Mouse (Mus musculus) urinary bladder, postnatal 25 days (tissue): ENCODE data around the gene Gm27179.
"Not testable (repeated sequence)": the region's sequence is repeated elsewhere in the genome, so short reads cannot be mapped to it uniquely, and the experiment has no call there.

Experiments used
- DNase-seq: peaks from one replicate; pipeline ENCODE4 v3.0.0; 2022; ENCODE audit warnings: low spot score

Gm27179 gene

DNA sequence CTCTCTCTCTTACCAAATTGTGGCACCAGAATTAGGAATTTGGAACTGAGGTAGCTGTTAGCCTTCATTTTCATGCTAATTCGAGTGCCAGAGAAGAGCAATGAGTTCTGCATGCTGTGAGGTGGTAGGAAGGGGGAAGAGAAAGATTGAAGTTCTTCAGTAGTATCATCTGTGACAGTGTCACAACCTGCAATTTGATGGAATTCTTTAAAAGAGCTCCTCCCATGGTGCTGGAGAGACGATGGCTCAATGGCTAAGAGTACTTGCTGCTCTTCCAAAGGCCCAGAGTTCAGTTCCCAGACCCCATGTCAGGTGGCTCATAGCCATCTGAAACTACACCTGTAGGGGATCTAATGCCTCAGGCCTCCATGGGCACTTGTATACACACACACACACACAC lies at the start of gene Gm27179:
Gm27179 (minus strand) TSS at position 101 of the 400 bp plus-strand sequence.
- not testable (repeated sequence) for DNase-seq

- not testable (repeated sequence) for DNase-seq
These were observed 45.2 kb upstream of the Gm27179 start for GRCm38 (mm10) chr14:69557550-69557949.

DNA sequence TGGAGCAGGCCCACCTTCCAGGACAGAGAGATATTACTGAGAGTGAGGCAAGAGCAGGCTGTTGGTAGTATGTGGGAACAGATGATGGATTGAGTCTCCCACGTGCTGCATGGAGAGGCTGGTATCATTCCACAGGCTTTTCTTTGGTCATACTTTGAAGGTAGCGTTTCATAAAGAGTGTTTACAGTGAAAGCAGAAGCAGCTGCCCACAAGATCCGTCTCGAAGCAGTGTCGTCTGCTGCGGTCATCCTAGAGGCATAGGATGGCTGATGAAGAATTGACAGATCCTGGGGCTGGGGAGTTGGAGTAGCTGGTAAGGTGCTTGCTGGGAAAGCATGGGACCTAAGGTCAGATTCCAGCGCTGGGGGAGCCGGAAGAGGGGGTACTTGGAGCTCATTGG lies 44.5 kb upstream of the Gm27179 start:
- not testable (repeated sequence) for DNase-seq

GRCm38 (mm10) chr14:69555110-69555831 lies 42.9 kb upstream of the Gm27179 start, which contains the start of gene Entpd4b:
Entpd4b (plus strand) TSS chr14:69555424.
- DNase-seq = not testable (repeated sequence)

GRCm38 (mm10) chr14:69547310-69547709 lies 35.0 kb upstream of the Gm27179 start:
- not testable (repeated sequence) for DNase-seq

DNA sequence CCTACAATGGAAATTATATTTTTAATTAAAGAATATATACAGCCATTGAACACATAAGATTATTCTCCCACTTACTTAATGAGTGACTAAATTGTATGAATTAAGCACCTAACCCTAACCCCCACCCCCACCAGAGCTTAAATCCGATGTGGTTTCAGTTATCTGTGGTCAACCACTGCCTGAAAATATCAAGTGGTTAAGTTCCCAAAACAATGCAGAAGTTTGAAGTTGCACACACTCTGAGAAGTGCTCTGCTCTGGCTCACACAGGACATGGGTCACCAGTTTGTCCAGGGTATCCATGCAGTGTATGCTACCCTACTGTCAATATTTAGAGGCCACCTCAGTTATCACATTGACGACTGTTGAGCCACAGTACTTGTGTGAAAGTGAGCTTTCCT lies 32.7 kb upstream of the Gm27179 start:
- not testable (repeated sequence) for DNase-seq

DNA sequence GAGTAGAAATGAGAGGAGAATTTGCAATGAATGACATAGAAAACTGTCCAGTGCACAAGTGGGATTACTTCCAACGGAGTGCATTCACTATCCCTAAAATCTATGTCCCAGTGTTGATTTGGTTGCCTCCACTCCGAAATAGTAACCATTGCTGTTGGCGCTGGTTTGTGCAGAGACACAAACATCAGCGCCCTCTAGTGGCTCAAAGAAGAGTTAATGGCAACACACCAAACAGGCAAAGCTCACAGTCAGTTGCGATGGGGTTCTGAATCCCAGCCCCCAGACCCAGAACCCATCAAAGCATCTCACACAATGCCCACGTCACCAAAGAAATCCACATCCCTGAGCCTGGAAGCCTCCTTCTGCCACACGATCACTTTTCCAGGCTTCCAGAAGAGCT lies 31.7 kb upstream of the Gm27179 start:
- DNase-seq = not testable (repeated sequence)

GRCm38 (mm10) chr14:69542695-69543094 lies 30.3 kb upstream of the Gm27179 start:
- not testable (repeated sequence) for DNase-seq

- DNase-seq = not testable (repeated sequence)
These were observed 27.8 kb upstream of the Gm27179 start for GRCm38 (mm10) chr14:69540113-69540512.

DNA sequence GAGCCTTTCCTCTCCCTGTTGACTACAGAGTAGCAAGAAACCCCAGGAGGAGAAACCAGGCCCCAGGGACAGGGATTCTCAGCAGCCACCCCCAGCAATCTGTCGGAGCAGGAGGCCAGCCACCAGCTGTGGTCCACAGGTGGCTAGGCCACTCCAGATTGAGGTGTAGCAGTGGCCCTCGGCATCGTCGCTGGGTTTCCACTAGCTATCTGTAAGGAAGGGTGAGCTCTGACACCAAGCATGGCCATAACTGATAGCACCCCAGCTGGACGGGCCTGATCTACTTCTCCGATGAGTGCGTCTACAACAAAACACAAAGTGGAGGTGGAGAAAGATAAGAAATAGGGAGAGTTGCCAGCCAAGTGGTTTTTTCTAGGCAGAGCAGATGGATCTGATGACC lies 24.2 kb upstream of the Gm27179 start:
- DNase-seq = not testable (repeated sequence)

DNA sequence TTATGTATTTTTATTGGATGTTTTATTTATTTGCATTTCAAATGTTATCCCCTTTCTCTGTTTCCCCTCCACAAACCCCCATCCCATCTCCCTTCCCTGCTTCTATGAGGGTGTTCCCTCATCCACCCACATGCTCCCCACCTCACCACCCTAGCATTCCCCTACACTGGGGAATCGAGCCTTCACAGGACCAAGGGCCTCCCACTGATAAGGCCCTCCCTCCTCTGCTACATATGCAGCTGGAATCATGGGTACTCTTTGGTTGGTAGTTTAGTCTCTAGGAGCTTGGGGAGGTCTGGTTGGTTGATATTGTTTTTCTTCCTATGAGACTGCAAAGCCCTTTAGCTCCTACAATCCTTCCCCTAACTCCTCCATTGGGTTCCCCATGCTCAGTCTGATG lies 13.9 kb upstream of the Gm27179 start:
- DNase-seq = not testable (repeated sequence)

DNA sequence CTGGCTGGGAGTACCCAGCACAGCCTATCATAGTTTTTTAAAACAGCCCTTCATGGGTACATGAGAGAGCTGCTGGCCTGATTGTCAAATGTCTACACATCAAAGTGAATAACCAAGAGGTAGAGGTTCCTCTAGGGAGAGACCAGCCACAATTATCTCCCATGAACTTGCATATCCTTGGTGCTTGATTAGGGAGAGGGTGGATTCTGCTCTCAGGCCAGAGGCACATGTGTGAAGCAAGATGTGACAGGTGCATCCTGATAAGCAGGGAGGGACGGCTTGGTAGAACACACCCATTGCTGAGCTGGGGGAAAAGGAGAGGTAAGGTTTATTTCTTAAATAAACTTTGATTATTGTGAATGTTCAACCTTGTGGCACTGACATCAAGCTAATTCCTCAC lies 10.7 kb upstream of the Gm27179 start:
- not testable (repeated sequence) for DNase-seq

DNA sequence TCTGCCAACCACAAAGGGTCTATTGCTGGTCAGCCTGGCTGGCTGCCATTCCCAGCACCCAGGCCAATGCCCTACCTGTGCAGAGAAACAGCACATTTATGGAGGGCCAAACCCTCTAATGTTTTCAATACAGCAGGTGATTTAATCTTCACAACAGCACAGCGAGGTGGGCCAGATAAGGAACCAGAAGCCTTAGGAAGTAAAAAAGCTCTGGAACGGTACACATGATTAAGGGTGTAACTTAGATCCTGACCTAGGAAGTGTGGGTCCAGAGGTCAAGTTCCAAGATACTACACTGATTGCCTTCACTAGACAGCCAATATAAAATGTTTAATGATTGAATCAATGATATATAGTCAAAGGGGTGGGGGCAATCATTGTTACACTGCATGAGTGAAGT lies 8.5 kb upstream of the Gm27179 start:
- not testable (repeated sequence) for DNase-seq

DNA sequence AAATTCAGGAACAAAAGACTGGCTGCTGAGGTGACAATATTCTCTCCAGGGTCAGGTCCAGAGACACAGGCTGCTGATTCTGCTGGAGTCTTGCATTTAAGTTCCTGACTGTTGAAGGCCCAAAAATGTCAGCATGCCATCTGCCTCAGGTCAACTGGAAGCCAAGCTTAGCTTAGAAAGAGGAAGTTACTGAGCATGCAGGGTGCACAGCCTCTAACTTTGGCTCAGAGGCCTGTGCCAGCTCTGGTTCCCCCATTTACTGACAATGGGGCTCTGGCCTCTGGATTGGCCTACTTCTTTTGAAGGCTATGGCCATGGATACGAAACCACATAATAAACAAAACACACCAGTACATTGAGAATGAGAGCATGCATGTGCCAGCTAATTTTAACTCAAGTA lies 5.3 kb downstream of the Gm27179 start:
- DNase-seq = not testable (repeated sequence)

DNA sequence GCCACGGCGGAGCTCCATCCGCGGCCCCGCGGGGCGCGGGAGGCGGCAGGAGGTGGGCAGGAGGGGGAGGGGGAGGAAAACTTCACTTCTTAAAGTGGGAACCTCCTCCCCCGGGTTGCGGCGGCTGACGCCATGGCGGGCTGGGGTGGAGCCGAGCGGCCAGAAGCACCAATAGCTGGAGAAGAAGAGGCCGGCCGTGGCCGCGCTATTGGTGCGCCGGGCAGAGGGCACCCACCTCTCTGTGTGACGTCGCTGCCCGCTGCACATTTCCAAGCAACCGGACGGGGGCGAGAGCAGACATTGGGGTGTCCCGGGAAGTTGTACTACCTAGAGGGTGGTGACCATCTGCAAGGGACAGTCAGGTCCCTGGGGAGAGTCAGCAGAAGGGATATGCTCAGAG lies 9.2 kb downstream of the Gm27179 start, which contains the start of gene Gm16867:
Gm16867 (minus strand) TSS at position 189 of the 400 bp plus-strand sequence.
- not testable (repeated sequence) for DNase-seq

DNA sequence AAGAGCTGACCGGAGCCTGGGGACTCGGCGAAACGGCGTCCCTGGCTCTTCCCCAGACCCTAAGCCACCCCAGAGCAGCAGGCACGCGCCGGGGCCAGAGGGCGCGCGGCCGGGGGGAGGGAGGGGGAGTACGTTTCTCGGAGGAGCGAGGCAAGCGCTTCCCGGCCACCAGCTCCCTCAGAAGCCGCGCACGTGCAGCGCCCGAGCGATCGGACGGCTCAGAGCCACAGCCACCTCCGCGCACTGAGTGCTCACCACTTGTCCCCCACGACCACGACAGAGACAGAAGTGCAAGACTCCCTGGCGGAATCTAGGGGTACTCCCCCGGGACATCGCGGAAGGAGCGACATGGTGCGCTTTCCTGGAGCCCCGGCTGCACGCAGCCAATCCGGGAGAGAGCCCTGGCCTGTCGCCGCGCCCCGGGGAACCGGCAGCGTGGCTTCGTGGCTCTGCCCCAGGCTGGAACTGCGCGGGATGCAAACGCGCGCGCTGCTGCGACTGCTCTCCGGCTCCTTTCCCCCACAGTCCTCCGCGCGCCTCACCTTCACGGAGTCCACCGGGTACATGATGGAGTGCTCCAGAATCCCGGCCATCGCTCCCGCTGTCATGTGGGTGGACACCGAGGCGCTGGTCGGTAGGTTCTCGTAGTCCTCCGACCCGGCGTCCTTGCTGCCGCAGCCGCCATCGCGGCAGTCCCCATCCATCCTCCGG lies 9.8 kb downstream of the Gm27179 start:
- not testable (repeated sequence) for DNase-seq

DNA sequence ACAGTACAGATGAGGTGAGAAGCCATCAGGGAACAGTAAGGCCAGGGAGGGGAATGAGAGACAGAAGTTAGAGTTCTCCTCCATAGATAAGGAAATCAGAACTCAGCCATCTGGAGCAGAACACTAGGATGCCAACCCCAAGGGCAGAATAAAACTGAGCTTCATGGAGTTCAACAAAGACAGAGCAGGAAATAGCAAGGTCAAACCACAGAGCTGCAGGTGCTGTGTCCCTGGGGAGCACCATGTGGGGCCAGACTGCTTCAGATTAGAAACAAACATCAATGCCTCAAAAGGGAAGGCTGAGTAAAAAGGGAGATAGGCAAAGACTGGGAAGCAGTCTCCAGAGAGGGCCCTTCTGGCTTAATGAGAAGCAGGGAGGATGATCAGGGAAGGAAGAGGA lies 16.1 kb downstream of the Gm27179 start:
- not testable (repeated sequence) for DNase-seq

- not testable (repeated sequence) for DNase-seq
These were observed 17.4 kb downstream of the Gm27179 start for GRCm38 (mm10) chr14:69494946-69495345.

- DNase-seq = not testable (repeated sequence)
These were observed 17.8 kb downstream of the Gm27179 start for GRCm38 (mm10) chr14:69494522-69494921.

DNA sequence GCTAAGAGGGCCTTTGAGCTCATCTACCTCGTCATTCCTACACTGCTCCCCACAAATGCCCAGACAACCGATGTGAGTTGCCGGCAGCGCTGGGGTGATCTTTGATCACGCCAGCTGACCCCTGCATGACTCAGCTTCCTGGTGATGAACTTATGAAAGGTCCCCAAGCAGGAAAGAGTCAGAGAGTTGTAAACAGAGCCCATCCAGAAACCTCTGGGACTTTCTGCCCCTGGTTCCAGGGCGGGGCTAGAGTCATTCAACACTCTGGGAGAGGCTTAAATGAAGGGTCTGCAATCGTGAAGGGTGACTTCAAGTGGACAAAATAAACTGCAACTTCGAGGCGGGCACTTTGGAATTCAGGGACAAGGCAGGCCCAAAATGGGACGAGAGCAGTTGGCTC lies 24.3 kb downstream of the Gm27179 start:
- DNase-seq = not testable (repeated sequence)

- DNase-seq = not testable (repeated sequence)
These were observed 26.7 kb downstream of the Gm27179 start for GRCm38 (mm10) chr14:69485466-69486135.

DNA sequence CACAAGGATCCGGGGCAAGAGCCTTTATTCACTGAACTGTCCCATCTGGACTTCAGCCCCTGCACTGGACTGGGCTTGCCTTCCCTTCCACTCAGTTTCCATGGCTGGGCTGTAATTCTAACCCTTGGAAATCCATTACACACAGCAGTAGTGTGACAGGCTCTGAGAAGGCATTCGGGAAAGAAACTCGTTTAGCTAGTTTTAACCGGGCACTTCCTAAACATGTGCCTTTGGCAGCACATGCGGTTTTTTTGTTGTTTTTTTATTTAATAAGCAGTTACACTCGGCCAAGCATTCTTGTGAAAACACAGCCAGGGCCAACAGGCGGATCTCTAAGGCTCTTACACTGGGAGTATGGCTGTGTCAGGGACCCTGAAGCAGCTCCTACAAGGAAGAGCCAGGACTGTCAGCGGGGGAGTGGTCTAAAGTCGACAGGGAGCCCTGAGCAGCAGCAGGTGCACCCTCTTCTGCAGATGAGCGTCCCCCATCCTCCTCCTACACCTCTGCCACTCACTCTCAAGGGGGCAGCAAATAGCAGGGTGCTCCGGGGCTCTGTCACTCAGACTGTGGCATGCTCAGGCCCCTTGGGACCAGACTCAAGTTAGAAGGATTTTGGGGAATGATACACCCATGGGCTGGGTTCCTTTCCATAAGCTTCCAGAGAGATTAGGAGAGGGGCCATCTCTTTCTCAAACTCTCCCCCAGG lies 38.3 kb downstream of the Gm27179 start:
- not testable (repeated sequence) for DNase-seq
